Mouse (Mus musculus) embryo, embryonic 11 days (tissue): ENCODE results near the gene Ndufs1.
A peak's percentile ranks its signal among the peaks of the same experiment; 100 is the strongest.

Experiments used
- DNase-seq: peaks from one replicate; pipeline ENCODE4 v3.0.0-alpha.2; 2015

Ndufs1 gene

DNA sequence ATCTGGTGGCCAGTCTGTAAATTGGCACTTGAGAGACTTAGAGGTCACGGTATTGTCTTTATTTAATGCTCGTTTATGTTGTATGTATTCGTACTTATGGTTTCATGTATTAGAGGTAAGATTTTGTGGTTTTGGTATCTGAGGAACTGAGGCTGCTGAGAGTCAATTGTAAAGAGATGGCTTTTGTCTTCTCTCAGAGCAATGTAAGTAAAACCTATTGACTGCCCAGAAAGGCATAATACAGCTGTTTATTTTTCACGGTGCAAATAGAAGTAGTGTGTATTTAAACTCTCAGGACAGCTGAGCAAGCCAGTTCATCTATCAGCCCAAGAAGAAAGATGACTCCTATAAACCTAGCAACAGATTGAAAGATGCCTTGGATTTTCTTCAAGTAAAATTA, 61.5 kb downstream of the Ndufs1 start:
- DNase-seq: no peak

- peak; percentile 91 for DNase-seq
Measured at GRCm38 (mm10) chr1:63114136-63114781, 62.4 kb downstream of the Ndufs1 start, which contains the start of gene Ino80d. Ino80d (minus strand) TSS chr1:63114667.

GRCm38 (mm10) chr1:63113274-63114135, 63.1 kb downstream of the Ndufs1 start:
- peak; percentile 53 for DNase-seq

GRCm38 (mm10) chr1:63112865-63113261, 63.8 kb downstream of the Ndufs1 start:
- DNase-seq: peak; percentile 47

GRCm38 (mm10) chr1:63112151-63112864, 64.3 kb downstream of the Ndufs1 start:
- no peak for DNase-seq

GRCm38 (mm10) chr1:63110536-63111285, 65.9 kb downstream of the Ndufs1 start:
- peak; percentile 52 for DNase-seq

GRCm38 (mm10) chr1:63107614-63108327, 68.9 kb downstream of the Ndufs1 start:
- DNase-seq: no peak

- DNase-seq: no peak
Measured at GRCm38 (mm10) chr1:63102758-63103451, 73.7 kb downstream of the Ndufs1 start.

DNA sequence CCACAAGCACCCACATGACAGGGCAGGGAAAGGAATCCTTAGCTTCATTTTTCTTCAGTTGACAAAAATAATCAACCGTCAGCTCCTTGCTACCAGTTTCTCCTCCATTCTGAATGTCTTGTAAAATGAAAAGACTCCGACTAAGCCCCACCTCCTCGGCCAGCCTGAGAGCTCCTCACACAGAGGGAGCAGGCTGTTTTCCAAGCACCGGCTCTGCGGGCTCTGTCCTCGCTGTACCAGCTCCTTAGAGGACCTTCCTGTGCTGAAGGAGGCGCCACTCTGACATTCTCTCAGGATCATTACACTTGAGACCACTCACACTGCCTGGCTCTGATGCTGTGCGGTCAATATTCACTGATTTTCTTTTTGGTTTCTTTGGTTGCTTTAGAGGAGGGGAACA, 76.4 kb downstream of the Ndufs1 start:
- DNase-seq: no peak

DNA sequence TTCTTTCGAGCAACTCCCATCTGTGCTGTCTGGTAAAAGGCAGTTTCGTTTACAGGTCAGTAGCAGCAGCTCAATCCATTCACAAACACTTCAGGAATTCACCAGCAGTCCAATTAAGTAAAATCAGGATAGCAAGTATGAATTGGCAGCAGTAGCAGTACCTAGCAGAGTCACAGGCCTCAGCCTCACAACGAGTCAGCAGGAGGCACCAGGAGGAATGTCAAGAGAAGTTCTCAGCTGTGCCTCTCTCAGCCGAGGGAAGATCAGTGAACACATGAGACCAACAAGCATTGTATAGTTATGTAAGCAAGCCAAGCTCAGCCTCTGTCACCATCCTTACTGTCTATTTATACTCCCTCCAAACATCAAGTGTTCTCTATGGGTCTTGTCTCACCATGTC, 77.8 kb downstream of the Ndufs1 start:
- no peak for DNase-seq

- DNase-seq: no peak
Measured at GRCm38 (mm10) chr1:63096071-63096470, 80.6 kb downstream of the Ndufs1 start.
